Comparison of ENCODE assay signal across 14 mouse cellular contexts in genomic region chr4:130668541-130668940, GRCm38 (mm10). TPM values are rescaled to one million over a fixed set of nuclear protein-coding genes. Genes with fewer than 3 reads are reported as not detected.
A peak's percentile ranks its signal among the peaks of the same experiment; 100 is the strongest.
DNase-seq lines count a peak whose midpoint lies in the region; ATAC-seq and TF ChIP-seq lines count a peak whose summit lies in the region.
"Had no signal": no experiment of that assay in that cellular context is flagged by ENCODE, and none has a peak within 500 bp of the region (broad histone marks: within the 10 kb centered on the region; RNA-seq: fewer than 3 reads in every experiment).

No protein-coding gene starts in this region.

- H3K4me3 ChIP-seq in hindbrain, postnatal 0 days (ENCODE audit: low read length): no peak overlapping the region
- H3K4me3 ChIP-seq in hindbrain, embryonic 16.5 days (ENCODE audit: low read length): no peak overlapping the region
- H3K4me3 ChIP-seq in embryonic facial prominence, embryonic 14.5 days (ENCODE audit: low read depth, low read length): no peak overlapping the region
- H3K4me3 ChIP-seq: embryonic facial prominence, embryonic 15.5 days had no signal

- no peaks in the 10 kb centered on the region for H3K9me3 ChIP-seq in hindbrain, postnatal 0 days (ENCODE audit: low read length)
- H3K9me3 ChIP-seq in hindbrain, embryonic 16.5 days (ENCODE audit: control insufficient read depth, low read length): no peaks in the 10 kb centered on the region
- H3K9me3 ChIP-seq in embryonic facial prominence, embryonic 14.5 days (ENCODE audit: control insufficient read depth, low read length): no peaks in the 10 kb centered on the region
- H3K9me3 ChIP-seq: embryonic facial prominence, embryonic 15.5 days had no signal

- H3K36me3 ChIP-seq in hindbrain, postnatal 0 days (ENCODE audit: insufficient read depth, low read length): peaks cover 15% of the 10 kb centered on the region; the same call in 1 of the 2 replicates
- peaks cover 10% of the 10 kb centered on the region; the same call in 1 of the 2 replicates for H3K36me3 ChIP-seq in hindbrain, embryonic 16.5 days (ENCODE audit: control insufficient read depth, insufficient read depth, low read length)
- H3K36me3 ChIP-seq in embryonic facial prominence, embryonic 14.5 days (ENCODE audit: control insufficient read depth, insufficient read depth, low read length): peaks cover 46% of the 10 kb centered on the region

- no peak for ATAC-seq in CD4-positive, CD25-positive, alpha-beta regulatory T cell, adult 4 months
- ATAC-seq in hindbrain, postnatal 0 days: no peak
- no peak for ATAC-seq in hindbrain, embryonic 16.5 days
- no peak for ATAC-seq in embryonic facial prominence, embryonic 14.5 days (ENCODE audit: low read depth)
- ATAC-seq in megakaryocyte-erythroid progenitor cell, adult 5-6 weeks (replicated peaks; ENCODE audit: low FRiP score, low TSS enrichment, poor library complexity, severe bottlenecking): peak; percentile 43; the same call in 1 of the 2 replicates

- H3K4me1 ChIP-seq in hindbrain, postnatal 0 days (ENCODE audit: insufficient read depth, low read length): peaks cover 13% of the 10 kb centered on the region
- H3K4me1 ChIP-seq in hindbrain, embryonic 16.5 days (ENCODE audit: control insufficient read depth, insufficient read depth, low read depth, low read length): peaks cover 38% of the 10 kb centered on the region
- H3K4me1 ChIP-seq in embryonic facial prominence, embryonic 14.5 days (ENCODE audit: control insufficient read depth, insufficient read depth, low read length): peaks cover 34% of the 10 kb centered on the region

- H3K27me3 ChIP-seq in hindbrain, postnatal 0 days (ENCODE audit: insufficient read depth, low read length): no peaks in the 10 kb centered on the region
- H3K27me3 ChIP-seq in hindbrain, embryonic 16.5 days (replicated peaks; ENCODE audit: control insufficient read depth, insufficient read depth, low read length): no peaks in the 10 kb centered on the region
- H3K27me3 ChIP-seq in embryonic facial prominence, embryonic 14.5 days (replicated peaks; ENCODE audit: control insufficient read depth, insufficient read depth, low read length): no peaks in the 10 kb centered on the region
- H3K27me3 ChIP-seq: embryonic facial prominence, embryonic 15.5 days had no signal

- DNase-seq in CD4-positive, CD25-positive, alpha-beta regulatory T cell, adult 2 months (ENCODE audit: low read depth, low spot score): peak; percentile 28
- DNase-seq in hindbrain, postnatal 0 days (ENCODE audit: low spot score): no peak
- no peak for DNase-seq in embryonic facial prominence, embryonic 14.5 days (ENCODE audit: low spot score)
- DNase-seq in urinary bladder, postnatal 36 days (ENCODE audit: low spot score in 2 of 2): no peak
- no peak for DNase-seq in retina, embryonic 14.5 days (ENCODE audit: low spot score)
- DNase-seq: adrenal gland, postnatal 36 days; cerebellum, adult 2 months; kidney, postnatal 10 days; thymus, postnatal 4 days had no signal

- peak overlapping the region; percentile 0; the same call in 1 of the 2 replicates for H3K4me2 ChIP-seq in hindbrain, postnatal 0 days (ENCODE audit: low read depth, low read length)
- no peak overlapping the region for H3K4me2 ChIP-seq in hindbrain, embryonic 16.5 days (ENCODE audit: low read length)
- H3K4me2 ChIP-seq in embryonic facial prominence, embryonic 14.5 days (ENCODE audit: low read depth, low read length): peak overlapping the region; percentile 21; the same call in 1 of the 2 replicates
- H3K4me2 ChIP-seq: embryonic facial prominence, embryonic 15.5 days had no signal

- no peak for TF ChIP-seq CTCF in hindbrain, postnatal 0 days (IDR thresholded peaks at IDR 0.05; ENCODE audit: low read depth)

- H3K9ac ChIP-seq in hindbrain, postnatal 0 days (replicated peaks; ENCODE audit: low read length): no peak overlapping the region
- no peak overlapping the region for H3K9ac ChIP-seq in hindbrain, embryonic 16.5 days (ENCODE audit: low read depth, low read length)
- no peak overlapping the region for H3K9ac ChIP-seq in embryonic facial prominence, embryonic 14.5 days (ENCODE audit: low read depth, low read length)
- H3K9ac ChIP-seq: embryonic facial prominence, embryonic 15.5 days had no signal

- WGBS in hindbrain, postnatal 0 days: 53% methylated on average over 2 of the region's 2 CpGs
- 51% methylated on average over 2 of the region's 2 CpGs for WGBS in hindbrain, embryonic 16.5 days
- WGBS in embryonic facial prominence, embryonic 14.5 days: 35% methylated on average over 2 of the region's 2 CpGs

- H3K27ac ChIP-seq in hindbrain, postnatal 0 days: no peak overlapping the region
- H3K27ac ChIP-seq in hindbrain, embryonic 16.5 days (ENCODE audit: low read depth, low read length): no peak overlapping the region
- no peak overlapping the region for H3K27ac ChIP-seq in embryonic facial prominence, embryonic 14.5 days (replicated peaks; ENCODE audit: low read depth, low read length)
- H3K27ac ChIP-seq: macrophage had no signal

RNA-seq across cellular contexts. Expression of gene Pum1, which starts 5.4 kb away (rescaled TPM):
- 10 to 100 TPM; 74.0 to 91.3 TPM for polyA plus RNA-seq in CD4-positive, CD25-positive, alpha-beta regulatory T cell, adult 4 months (2017; shearing (Covaris generic))
- total RNA-seq in hindbrain, postnatal 0 days (2014; rRNA removed): 78.0 and 84.4 TPM in 2 replicates
- 61.9 and 64.9 TPM in 2 replicates for polyA plus RNA-seq in hindbrain, postnatal 0 days (2015; fragmentation: Nextera tagmentation; extraction: Ambion mirVana)
- polyA plus RNA-seq in hindbrain, embryonic 16.5 days (2015; fragmentation: Nextera tagmentation; extraction: Ambion mirVana): 79.1 and 94.1 TPM in 2 replicates
- 70.4 and 78.8 TPM in 2 replicates for polyA plus RNA-seq in embryonic facial prominence, embryonic 14.5 days (2014; fragmentation: Nextera tagmentation; extraction: Ambion mirVana)
- 60.3 and 62.4 TPM in 2 replicates for total RNA-seq in megakaryocyte-erythroid progenitor cell, adult 5-6 weeks (2014; fragmentation: Nextera tagmentation)
- total RNA-seq in megakaryocyte-erythroid progenitor cell, adult 5-6 weeks (2017): 35.9 and 41.2 TPM in 2 replicates
